Mouse (Mus musculus): ENCODE results near the gene Sfpq. TPM values are rescaled to one million over a fixed set of nuclear protein-coding genes. Genes with fewer than 3 reads are reported as not detected.

The Sfpq gene
- total RNA-seq, 2 experiments from 2014 or later, result 65.8 to 77.0 TPM

Other genes starting within 250 kb of the Sfpq start
- 10 to 100 TPM; 20.0 to 23.1 TPM for gene Zmym4, start 53.2 kb upstream of the Sfpq start, total RNA-seq (2021)
- 1 to 10 TPM; 6.1 to 8.6 TPM for gene Zmym1, start 39.8 kb downstream of the Sfpq start, total RNA-seq (2021)
- gene Zmym6, start 56.1 kb downstream of the Sfpq start, total RNA-seq (2021), result 10 to 100 TPM in 1 of 2 experiments, 1 to 10 TPM in 1; 9.5 to 12.7 TPM
- gene Tmem35b, start 102.4 kb downstream of the Sfpq start, total RNA-seq (2021), result 1 to 10 TPM; 1.7 to 2.3 TPM
- gene Dlgap3, start 147.9 kb downstream of the Sfpq start, total RNA-seq (2021), result under 1 TPM; 0.05 to 0.17 TPM
- gene Smim12, start 222.5 kb downstream of the Sfpq start, total RNA-seq (2021), result 10 to 100 TPM; 54.9 to 61.9 TPM

Measured in heart, adult 18-20 months (tissue).